Mouse (Mus musculus): ENCODE data around the gene Mybbp1a.

DNA sequence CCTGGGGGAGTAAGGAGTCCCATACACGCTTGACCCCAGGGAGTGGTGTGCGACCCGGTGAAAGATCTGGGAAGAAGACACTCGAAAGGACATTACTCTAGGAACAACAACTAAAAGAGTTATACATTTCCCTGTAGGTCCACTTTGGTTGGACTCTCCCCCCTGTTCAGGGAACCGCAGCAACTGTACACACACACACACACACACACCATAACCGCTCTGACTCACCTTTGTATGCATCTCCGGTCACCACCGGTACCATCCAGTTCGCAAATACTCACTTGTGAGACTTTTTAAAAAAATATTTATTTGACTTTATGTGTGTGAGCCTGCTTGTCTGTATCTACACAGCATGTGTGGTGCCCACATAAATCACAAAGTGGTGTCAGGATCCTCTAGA lies 29.2 kb upstream of the Mybbp1a start:
- TF ChIP-seq POLR2A (IDR thresholded peaks at IDR 0.05; ENCODE audit: control insufficient read depth, extremely low read depth, insufficient read depth, low read length, poor library complexity) (no peak), CTCF (IDR thresholded peaks at IDR 0.05; ENCODE audit: borderline replicate concordance, control insufficient read depth, extremely low read depth, insufficient read depth, low read length, poor library complexity) (no peak)

All from thymus, adult 2 months (tissue).